Mouse (Mus musculus) CH12F3 (cell line): Measurements from ENCODE around the gene Eif4e.
"Not testable (repeated sequence)": the region's sequence is repeated elsewhere in the genome, so short reads cannot be mapped to it uniquely, and the experiment has no call there.

Source experiments
- in situ Hi-C: fragments of 300-500 bp; cut with MboI; formaldehyde crosslinking; loops from 2 replicates; pipeline ENCODE4 v1.14.3; 2020; ENCODE audit warnings: low sequenced_read_pairs

Gene Eif4e

DNA sequence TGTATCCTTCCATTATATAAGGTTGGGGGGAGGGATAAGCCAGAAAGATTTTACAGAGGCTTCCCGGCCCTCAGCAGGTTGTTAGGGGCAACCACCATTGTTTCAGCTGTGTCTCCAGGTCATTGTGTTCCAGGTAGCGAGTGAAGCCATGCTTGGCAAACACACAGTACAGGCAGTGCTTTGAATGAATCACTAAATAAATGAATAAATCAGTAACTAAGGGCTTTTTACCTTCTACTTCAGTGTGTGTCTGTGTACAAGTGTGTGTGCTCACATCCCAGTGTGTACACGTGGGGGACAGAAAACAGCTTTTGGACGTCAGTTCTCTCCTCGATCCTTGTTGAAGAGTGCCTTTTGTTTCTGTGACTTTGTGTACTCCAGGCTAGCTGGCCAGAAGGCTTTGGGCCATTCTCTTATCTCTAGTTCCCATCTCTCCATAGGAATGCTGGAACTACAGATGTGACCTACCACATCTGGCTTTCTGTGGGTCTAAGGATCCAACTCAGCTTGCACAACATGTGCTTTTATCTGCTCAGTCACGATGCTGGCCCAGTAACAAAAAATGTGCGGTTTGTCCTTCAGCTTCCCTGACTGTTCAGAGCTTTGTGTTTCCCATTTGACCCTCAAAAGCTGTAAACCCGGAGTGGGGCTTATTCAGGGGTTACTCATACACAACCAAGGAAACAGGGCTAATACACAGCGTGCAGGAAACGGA is 10.2 kb upstream of the Eif4e start:
- in situ Hi-C loops: no loop called here

GRCm38 (mm10) chr3:138517881-138518280 is 8.1 kb upstream of the Eif4e start:
- in situ Hi-C loops: no loop called here

- in situ Hi-C loops: no loop called here
These were observed 6.8 kb upstream of the Eif4e start for GRCm38 (mm10) chr3:138519218-138519617.

DNA sequence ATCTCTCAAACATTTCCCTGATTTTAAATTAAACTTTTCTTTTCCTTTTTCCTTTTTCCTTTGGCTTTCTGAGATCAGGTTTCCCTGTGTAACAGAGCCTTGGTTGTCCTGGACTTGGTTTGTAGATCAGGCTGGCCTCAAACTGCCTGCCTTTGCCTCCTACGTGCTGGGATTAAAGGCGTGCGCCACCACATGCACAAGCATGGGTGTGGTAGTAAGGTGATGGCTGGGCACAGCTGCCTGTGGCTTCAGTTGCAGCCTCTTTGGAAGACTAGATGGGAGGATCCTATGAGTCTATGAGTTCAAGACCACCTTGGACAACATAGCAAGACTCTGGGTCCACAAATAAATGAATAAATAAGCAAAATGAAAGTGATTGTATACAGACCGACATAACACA is 2.0 kb upstream of the Eif4e start:
- in situ Hi-C loops: no loop called here

DNA sequence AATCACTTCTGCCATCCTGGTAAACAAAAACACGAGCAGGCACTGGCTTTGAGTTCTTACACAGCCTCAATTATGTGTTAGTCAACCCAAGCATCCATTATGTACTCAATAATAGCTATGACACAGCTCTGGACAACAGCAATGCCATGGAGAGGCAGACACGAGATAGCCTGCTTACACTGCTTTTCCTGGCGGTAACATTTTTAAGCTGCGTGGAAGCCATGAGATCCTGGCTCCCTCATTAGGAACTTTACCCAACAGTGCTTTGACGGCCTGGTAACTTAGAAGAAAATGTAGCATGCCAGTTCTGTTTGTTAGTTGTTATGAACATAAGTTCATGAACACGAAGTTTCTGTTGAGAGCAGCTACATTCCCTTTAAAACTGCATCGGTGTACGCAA is 485 bp upstream of the Eif4e start:
- in situ Hi-C loops: no loop called here

- in situ Hi-C loops: no loop called here
These were observed 1.1 kb downstream of the Eif4e start for GRCm38 (mm10) chr3:138526916-138527666.

GRCm38 (mm10) chr3:138527667-138528231 is 1.8 kb downstream of the Eif4e start:
- in situ Hi-C loops: no loop called here

GRCm38 (mm10) chr3:138528265-138528664 is 2.3 kb downstream of the Eif4e start:
- in situ Hi-C loops: no loop called here

DNA sequence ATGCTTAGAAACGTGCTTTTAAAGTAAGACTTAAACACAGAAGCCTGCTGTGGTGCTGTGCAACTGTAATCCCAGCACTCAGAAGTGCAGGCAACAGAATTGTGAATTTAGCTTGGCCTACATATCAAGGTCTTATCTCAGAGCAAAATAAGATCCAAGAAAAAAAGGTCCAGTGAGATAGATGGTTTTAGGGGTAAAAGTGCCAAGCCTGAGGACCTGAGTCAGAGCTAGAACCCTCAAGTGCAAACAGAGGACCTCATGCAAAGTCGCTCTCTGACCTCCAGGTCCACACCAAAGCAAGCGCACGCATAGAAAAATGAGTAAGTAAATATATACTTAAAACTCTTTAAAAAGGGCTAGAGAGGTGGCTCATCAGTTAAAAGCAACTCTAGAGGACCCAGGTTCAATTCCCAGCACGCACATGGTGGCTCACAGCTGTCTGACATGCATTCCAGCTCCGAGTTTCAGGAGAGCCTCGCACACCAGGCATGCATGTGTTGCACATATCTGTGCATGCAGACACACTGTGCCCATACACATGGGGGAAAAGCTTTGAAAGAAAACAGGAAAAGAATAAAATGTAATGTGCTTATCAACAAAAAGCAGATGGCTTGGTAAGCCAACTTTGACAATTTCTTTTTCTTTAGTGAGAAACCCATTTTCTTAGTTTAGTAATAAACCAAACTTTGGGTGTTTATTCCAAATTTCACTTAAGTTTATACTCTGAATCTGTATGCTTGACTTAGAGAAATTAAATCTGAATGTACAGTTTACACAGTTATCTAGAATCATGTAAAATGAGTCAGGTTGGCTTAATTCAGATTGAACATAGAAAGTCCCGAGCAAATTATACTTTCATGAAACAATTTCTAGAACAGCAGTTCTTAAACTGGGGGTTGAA is 4.8 kb downstream of the Eif4e start:
- in situ Hi-C loops: no loop called here

DNA sequence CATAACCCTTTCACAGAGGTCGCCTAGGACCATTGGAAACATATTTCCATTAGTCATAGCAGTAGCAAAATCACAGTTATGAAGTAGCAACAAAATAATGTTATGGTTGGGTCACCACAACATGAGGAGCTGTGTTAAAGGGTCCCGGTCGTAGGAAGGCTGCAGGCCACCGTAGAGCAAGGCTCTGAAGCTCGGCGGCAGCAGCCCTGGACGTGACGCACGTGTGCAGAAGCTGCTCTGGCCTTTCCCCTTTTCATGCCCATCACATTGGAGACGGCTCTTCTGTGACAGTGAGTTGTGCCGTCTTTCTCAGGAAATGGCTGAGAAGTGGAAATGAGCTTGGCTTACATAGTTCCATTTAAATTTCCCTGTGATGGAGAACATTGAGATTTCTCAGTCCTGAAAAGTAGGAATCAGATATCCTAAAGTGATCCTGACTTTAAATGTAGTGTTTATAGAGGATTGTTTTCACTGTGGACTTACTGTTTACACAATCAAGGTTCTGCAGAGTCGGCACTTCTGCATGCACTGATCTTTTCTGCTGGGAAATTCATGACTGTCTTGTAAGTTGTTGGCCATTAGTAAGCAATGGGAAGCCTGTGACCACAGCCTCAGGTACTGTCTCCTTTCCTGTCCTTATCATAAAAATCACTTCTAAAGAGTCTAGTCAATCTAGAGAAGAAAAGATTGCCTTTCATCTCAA is 5.7 kb downstream of the Eif4e start:
- in situ Hi-C loops: no loop called here

DNA sequence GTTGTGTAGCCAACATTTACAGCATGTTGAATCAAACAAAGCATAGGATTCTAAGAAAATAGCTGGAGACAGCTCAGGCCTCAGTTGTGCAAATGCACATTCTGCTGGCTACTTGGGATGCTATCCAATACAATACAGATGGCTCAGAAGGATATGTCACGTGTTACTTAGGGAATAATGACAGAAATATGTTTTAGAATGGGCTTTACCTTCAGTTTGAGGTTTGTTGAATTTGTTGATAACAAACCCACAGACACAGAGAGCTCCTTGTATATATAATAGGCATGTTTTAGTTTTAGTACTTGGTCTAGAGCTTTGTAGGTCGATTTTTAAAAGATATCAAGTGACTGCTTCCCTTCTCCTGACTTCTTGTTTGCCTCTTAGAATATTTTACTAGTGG is 6.8 kb downstream of the Eif4e start:
- in situ Hi-C loops: no loop called here

- in situ Hi-C loops: no loop called here
These were observed 10.1 kb downstream of the Eif4e start for GRCm38 (mm10) chr3:138536031-138536430.

- in situ Hi-C loops: no loop called here
These were observed 16.6 kb downstream of the Eif4e start for GRCm38 (mm10) chr3:138542621-138543020.

GRCm38 (mm10) chr3:138544117-138544516 is 18.1 kb downstream of the Eif4e start:
- in situ Hi-C loops: no loop called here

DNA sequence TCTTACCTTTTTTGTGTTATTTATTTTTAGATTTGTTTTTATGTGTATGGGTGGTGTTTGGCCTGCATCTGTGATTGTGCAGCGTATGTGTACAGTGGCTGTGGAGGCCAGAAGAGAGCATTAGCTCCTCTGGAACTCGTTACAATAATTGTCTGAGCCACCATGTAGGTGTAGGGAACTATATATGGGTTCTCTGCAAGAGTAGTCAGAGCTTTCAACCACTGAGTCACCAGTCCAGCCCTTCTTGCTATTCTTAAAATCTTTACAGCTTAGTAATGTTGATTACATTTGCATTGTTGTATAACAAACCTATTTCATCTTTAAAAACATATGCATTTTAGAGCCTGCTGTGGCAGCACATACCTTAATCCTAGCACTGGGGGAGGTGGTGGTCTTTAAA is 20.7 kb downstream of the Eif4e start:
- in situ Hi-C loops: no loop called here

DNA sequence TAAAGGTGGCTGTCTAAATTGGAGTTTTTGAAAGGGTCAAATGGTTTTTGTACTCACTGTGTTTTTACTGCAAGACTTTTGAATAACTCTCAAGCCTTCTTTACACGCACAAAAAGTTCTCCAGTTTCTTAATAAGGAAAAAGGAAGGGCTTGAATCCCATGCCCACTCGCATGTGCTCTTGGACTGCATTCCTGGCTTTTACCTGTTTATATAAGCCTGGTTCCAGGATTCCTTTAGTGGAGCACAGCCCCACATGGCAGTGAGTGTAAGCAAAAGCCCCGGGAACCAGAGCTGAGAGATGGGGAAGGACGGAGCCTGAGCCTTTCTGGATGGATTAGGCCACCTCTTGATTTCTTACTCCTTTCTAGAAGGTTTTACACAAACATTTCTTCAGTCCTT is 23.1 kb downstream of the Eif4e start:
- in situ Hi-C loops: no loop called here

DNA sequence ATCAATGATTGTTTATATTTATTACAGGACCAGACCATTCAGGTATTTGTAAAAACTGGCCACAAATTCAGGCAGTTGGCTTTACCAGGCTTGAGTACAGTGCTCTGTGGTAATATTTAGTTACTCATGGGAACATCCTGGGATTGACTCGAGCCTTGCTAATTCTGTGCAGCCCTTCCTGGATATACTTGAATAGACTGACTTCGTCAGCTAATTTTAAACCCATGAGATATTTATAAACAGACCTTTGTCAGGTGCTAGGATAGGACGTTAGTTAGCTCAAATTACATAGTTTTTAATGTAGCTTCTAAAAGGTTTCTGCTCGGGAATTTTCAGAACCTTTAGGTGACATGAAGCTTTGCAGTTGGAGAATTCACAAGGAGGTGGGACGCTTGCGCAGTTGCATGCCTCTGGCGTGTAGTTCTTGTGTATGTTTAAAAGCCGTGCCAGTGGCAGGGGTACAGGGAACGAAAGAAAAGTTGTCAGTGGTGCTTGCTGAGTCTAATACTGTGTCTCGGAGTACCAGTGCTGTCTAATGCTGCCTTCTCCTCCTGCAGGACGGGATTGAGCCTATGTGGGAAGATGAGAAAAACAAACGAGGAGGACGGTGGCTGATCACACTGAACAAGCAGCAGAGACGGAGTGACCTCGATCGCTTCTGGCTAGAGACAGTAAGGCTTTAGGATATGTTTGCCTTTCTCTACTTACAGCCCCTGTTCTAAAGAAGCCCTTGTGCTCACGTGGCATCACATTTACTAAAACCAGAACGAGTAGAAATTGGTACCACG is 24.6 kb downstream of the Eif4e start:
- in situ Hi-C loops: no loop called here

- in situ Hi-C loops: not testable (repeated sequence)
These were observed 29.3 kb downstream of the Eif4e start for GRCm38 (mm10) chr3:138555279-138555678.

GRCm38 (mm10) chr3:138558529-138558928 is 32.5 kb downstream of the Eif4e start:
- in situ Hi-C loops: no loop called here

DNA sequence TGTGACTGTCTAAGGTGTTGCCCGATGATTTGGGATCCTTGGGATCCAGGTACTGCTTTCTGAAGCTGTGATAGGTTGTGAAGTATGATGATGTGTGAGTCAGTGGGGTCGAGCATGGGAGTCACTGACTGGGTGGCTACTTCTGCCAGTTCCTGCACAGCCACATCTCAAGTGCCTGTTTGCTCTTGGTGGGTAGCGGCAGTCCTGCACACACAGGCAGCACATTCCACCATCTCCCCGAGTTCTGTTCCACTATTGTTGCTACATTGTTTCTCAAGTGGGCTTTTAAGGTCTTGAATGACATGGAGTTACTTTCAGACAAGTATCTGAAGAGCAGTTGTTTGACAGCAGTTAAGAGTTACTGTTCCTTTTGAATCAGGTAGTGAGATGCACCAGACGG is 34.3 kb downstream of the Eif4e start:
- in situ Hi-C loops: no loop called here
